Mouse (Mus musculus) liver, postnatal 0 days (tissue): Measurements from ENCODE around the gene Cacna1f. TPM values are rescaled to one million over a fixed set of nuclear protein-coding genes. Genes with fewer than 3 reads are reported as not detected.
A peak's percentile ranks its signal among the peaks of the same experiment; 100 is the strongest.

ENCODE experiments used
- ATAC-seq: fragments of 200-750 bp; cut with Nextera tagmentation; 2 replicates; pipeline ENCODE4 v1.8.0; 2017; ENCODE audit warnings: mild to moderate bottlenecking, moderate library complexity
- DNase-seq: peaks from one replicate; pipeline ENCODE4 v3.0.0-alpha.2; 2016
- H3K27ac ChIP-seq: fragments of 300-500 bp; sonication (generic); 2 replicates; pipeline ENCODE4 v1.5.1; 2014; ENCODE audit warnings: antibody characterized with exemption, moderate library complexity, mild to moderate bottlenecking, low read depth
- H3K27me3 ChIP-seq: fragments of 300-500 bp; sonication (generic); 2 replicates; pipeline ENCODE4 v1.6.1; 2014; ENCODE audit warnings: low read length, control low read depth, mixed read lengths; ENCODE audit not compliant: insufficient read depth
- H3K36me3 ChIP-seq: fragments of 300-500 bp; sonication (generic); replicated peaks from 2 replicates; pipeline ENCODE4 v1.6.1; 2014; ENCODE audit warnings: mild to moderate bottlenecking, control low read depth, low read length, moderate library complexity, mixed read lengths; ENCODE audit not compliant: insufficient read depth
- H3K4me1 ChIP-seq: fragments of 300-500 bp; sonication (generic); 2 replicates; pipeline ENCODE4 v1.6.1; 2014; ENCODE audit warnings: antibody characterized with exemption, mild to moderate bottlenecking, control low read depth; ENCODE audit not compliant: insufficient read depth
- H3K4me2 ChIP-seq: fragments of 300-500 bp; sonication (generic); 2 replicates; pipeline ENCODE4 v1.6.1; 2014; ENCODE audit warnings: low read depth, mild to moderate bottlenecking, low read length, moderate library complexity, mixed read lengths
- H3K4me3 ChIP-seq: fragments of 300-500 bp; sonication (generic); 2 replicates; pipeline ENCODE4 v1.5.1; 2014; ENCODE audit warnings: low read depth, low read length
- H3K9ac ChIP-seq: fragments of 300-500 bp; sonication (generic); replicated peaks from 2 replicates; pipeline ENCODE4 v1.6.1; 2014; ENCODE audit warnings: mild to moderate bottlenecking, moderate library complexity
- H3K9me3 ChIP-seq: fragments of 300-500 bp; sonication (generic); 2 replicates; pipeline ENCODE4 v1.6.1; 2016; ENCODE audit warnings: mild to moderate bottlenecking, control low read depth, low read length, mixed read lengths
- CTCF ChIP-seq: sonication (generic); IDR thresholded peaks from 2 replicates; pipeline ENCODE4 v1.5.1; 2016; ENCODE audit warnings: antibody characterized with exemption, low read depth
- EP300 ChIP-seq: IDR thresholded peaks from 2 replicates; pipeline ENCODE4 v1.6.1; 2016; ENCODE audit warnings: antibody characterized with exemption, low read depth, mild to moderate bottlenecking
- WGBS: fragments of 180-500 bp; shearing (Covaris S2); extraction: QIAGEN DNeasy Blood & Tissue Kit; methylation state at CpG from one replicate; pipeline ENCODE4 v1.1.7; 2014; ENCODE audit not compliant: insufficient replicate concordance; 5-methylcytosine and 5-hydroxymethylcytosine counted together
- polyA plus RNA-seq: library from polyadenylated mRNA; unstranded; fragments of >200 nt; fragmentation: Nextera tagmentation; extraction: Ambion mirVana; gene quantifications from 2 replicates; pipeline ENCODE4 v1.2.1, GENCODE M21; 2015

The Cacna1f gene
- polyA plus RNA-seq, 1 experiment from 2014 or later = 0.07 TPM

GRCm38 (mm10) chrX:7658031-7658784 is 51.3 kb downstream of the Cacna1f start:
- DNase-seq (peak; percentile 42), ATAC-seq (peak; percentile 38; the same call in 1 of the 2 replicates)
- peak overlapping the region; percentile 55 for H3K4me3 ChIP-seq
- no peak for TF ChIP-seq CTCF
- no peak for TF ChIP-seq EP300
- peak overlapping the region; percentile 11; the same call in 1 of the 2 replicates for H3K27ac ChIP-seq
- 32% methylated on average over 11 of the region's 15 CpGs for WGBS
- no peaks in the 10 kb centered on the region for H3K9me3 ChIP-seq
- peak overlapping the region; percentile 70 for H3K4me2 ChIP-seq
- H3K27me3 ChIP-seq = no peaks in the 10 kb centered on the region
- H3K36me3 ChIP-seq = no peaks in the 10 kb centered on the region
- no peaks in the 10 kb centered on the region for H3K4me1 ChIP-seq
- H3K9ac ChIP-seq = peak overlapping the region; percentile 54; the same call in 1 of the 2 replicates

- Histone ChIP-seq H3K4me1 (no peaks in the 10 kb centered on the region), H3K4me2 (no peak overlapping the region), H3K27me3 (no peaks in the 10 kb centered on the region), H3K9ac (no peak overlapping the region), H3K9me3 (no peaks in the 10 kb centered on the region), H3K27ac (no peak overlapping the region), H3K36me3 (no peaks in the 10 kb centered on the region), H3K4me3 (peak overlapping the region; percentile 55; the same call in 1 of the 2 replicates)
- no peak for TF ChIP-seq CTCF
- no peak for TF ChIP-seq EP300
- WGBS = 70% methylated on average over 11 of the region's 11 CpGs
- ATAC-seq = no peak
- DNase-seq = no peak
These were observed 52.1 kb downstream of the Cacna1f start for GRCm38 (mm10) chrX:7658785-7659589.

- TF ChIP-seq EP300 (no peak), CTCF (no peak)
- 82% methylated on average over 4 of the region's 4 CpGs for WGBS
- ATAC-seq = no peak
These were observed 54.2 kb downstream of the Cacna1f start for GRCm38 (mm10) chrX:7661086-7661485.

DNA sequence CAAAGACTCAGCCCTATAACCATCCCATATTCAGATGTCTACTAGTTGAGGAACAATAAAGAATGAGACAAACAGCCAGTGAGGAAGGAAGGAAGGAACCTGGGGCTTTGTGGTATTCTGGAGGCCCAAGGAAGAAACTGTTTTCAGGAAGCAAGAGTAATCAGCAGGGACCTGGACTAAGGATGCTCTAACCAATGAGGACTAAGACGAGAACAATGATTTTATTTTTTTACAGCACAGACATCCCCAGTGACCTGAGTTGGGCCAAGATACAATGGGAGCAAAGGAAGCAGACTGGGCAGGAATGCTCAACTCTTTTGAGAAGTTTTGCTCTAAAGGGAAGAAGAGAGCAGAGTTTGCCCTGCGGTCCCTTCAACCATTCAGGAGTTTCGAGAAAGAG is 56.1 kb downstream of the Cacna1f start:
- Histone ChIP-seq H3K4me3 (no peak overlapping the region), H3K27me3 (no peaks in the 10 kb centered on the region), H3K9me3 (no peaks in the 10 kb centered on the region), H3K4me2 (no peak overlapping the region), H3K9ac (no peak overlapping the region), H3K36me3 (0 out of 2 replicates have a peak, but pooled peaks cover 10% of the 10 kb centered on the region), H3K4me1 (no peaks in the 10 kb centered on the region), H3K27ac (no peak overlapping the region)
- no peak for TF ChIP-seq EP300
- no peak for TF ChIP-seq CTCF
- 54% methylated on average over 3 of the region's 3 CpGs for WGBS
- no peak for DNase-seq
- ATAC-seq = no peak

More at GRCm38 (mm10) chrX:7661086-7661485, 54.2 kb downstream of the Cacna1f start:
- no peaks in the 10 kb centered on the region for H3K27me3 ChIP-seq
- no peak overlapping the region for H3K27ac ChIP-seq
- H3K4me2 ChIP-seq = no peak overlapping the region
- H3K4me1 ChIP-seq = no peaks in the 10 kb centered on the region
- no peaks in the 10 kb centered on the region for H3K36me3 ChIP-seq
- H3K9ac ChIP-seq = no peak overlapping the region
- DNase-seq = no peak
- H3K9me3 ChIP-seq = no peaks in the 10 kb centered on the region
- no peak overlapping the region for H3K4me3 ChIP-seq

GRCm38 (mm10) chrX:7664791-7665190 is 57.9 kb downstream of the Cacna1f start:
- H3K36me3 ChIP-seq = 0 out of 2 replicates have a peak, but pooled peaks cover 10% of the 10 kb centered on the region
- H3K27me3 ChIP-seq = no peaks in the 10 kb centered on the region
- no peak overlapping the region for H3K27ac ChIP-seq
- DNase-seq = no peak
- no peaks in the 10 kb centered on the region for H3K4me1 ChIP-seq
- no peak overlapping the region for H3K9ac ChIP-seq
- H3K9me3 ChIP-seq = no peaks in the 10 kb centered on the region
- 88% methylated on average over 11 of the region's 11 CpGs for WGBS
- no peak overlapping the region for H3K4me2 ChIP-seq
- TF ChIP-seq CTCF (no peak), EP300 (no peak)
- ATAC-seq = no peak
- no peak overlapping the region for H3K4me3 ChIP-seq

DNA sequence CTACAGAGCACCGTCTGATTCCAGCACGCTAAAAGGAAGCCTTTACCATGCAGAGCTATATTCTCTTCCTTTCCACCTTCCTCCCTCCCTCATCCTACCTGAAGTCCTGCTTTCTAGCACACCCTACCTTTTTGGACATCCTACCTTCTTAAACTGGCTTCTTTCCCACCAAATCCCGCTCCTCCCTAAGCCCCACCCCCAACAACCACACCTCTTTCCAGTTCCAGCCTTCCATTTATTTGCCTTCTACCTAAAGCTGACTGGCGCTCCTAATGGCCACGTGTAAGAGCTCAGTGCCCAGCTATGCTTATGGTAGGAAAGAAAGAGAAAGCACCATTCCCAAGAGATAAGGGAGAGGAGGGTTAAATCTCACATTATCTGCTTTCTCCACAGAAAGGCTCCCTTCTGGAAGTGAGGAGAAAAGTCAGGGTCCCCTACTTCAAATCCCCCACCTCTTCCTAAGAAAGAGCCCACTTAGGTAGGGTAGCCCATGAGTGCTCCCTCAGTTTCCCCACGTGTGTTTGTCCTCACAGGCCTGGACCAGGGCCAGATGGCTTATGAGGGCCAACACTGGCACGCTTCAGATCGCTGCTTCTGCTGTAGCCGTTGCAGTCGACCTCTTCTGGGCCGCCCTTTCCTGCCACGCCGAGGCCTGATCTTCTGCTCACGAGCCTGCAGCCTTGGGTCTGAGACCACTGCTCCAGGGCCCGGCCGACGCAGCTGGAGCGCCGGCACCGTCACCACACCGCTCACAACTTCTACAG is 59.0 kb downstream of the Cacna1f start:
- TF ChIP-seq EP300 (no peak), CTCF (no peak)
- H3K4me3 ChIP-seq = no peak overlapping the region
- 71% methylated on average over 21 of the region's 21 CpGs for WGBS
- no peaks in the 10 kb centered on the region for H3K4me1 ChIP-seq
- H3K36me3 ChIP-seq = 0 out of 2 replicates have a peak, but pooled peaks cover 10% of the 10 kb centered on the region
- ATAC-seq = no peak
- H3K27me3 ChIP-seq = no peaks in the 10 kb centered on the region
- H3K4me2 ChIP-seq = no peak overlapping the region
- no peak overlapping the region for H3K27ac ChIP-seq
- no peak for DNase-seq
- H3K9me3 ChIP-seq = no peaks in the 10 kb centered on the region
- H3K9ac ChIP-seq = no peak overlapping the region
